Mouse (Mus musculus): ENCODE results near the gene Gm43517.

Gene Gm43517

DNA sequence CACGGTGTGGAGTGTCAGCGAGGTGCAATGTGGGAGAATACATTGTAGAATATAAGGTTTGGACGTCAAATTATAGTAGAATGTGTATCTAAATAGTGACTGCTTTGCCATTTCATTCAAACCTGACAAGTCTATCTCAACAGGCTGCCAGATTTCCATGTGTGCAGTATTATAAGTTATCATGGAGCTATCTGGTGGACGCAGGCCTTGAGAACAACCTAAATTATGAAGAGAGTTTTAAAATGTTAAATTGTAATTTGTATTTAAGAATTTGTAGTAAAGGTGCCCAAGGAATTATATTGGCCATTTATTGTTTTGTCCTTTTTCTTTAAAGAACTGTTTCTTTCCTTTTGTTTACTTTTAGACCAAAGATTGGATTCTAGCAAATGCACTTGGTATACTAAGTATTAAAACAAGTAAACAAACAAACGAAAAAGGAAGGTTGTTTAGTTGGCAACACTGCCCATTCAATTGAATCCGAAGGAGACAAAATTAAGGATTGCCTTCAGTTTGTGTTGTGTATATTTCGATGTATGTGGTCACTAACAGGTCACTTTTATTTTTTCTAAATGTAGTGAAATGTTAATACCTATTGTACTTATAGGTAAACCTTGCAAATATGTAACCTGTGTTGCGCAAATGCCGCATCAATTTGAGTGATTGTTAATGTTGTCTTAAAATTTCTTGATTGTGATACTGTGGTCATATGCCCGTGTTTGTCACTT, 1.3 kb downstream of the Gm43517 start:
- peak; percentile 8 for DNase-seq (ENCODE audit: low spot score)

DNA sequence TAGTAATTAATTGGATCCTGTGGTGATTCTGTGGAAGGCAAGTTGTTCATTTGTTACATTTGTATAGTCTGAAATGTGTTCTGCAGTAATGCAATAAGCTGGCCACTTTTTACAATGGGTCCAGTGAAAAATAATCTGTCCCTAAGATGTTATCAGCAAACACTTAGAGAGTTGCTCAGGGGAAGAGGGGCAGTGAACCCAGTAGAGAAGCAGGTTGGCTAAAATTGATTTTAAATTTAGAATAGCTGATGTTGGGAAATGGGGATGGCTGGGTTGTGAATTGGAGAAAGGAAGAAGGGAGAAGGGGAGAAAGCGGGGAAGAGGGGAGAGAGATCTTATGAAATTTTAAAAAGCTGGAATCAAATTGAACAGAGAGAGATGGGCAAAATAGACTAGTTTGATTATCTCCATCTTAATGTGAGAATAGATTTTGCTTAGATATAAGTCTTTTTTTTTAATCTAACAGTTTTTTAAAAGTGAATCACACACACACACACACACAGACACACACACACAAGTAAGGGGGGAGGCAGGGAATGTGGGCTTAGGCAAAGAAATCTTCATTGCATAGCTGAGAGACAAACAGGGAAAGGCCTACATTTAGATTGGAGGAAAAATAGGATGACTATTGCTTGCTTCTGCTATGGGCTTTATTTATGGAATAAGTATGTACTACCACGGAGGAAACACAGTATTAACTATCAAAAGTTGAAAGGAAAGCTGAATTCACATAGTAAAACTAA, 3.1 kb downstream of the Gm43517 start:
- DNase-seq (ENCODE audit: low spot score), result peak; percentile 4

DNA sequence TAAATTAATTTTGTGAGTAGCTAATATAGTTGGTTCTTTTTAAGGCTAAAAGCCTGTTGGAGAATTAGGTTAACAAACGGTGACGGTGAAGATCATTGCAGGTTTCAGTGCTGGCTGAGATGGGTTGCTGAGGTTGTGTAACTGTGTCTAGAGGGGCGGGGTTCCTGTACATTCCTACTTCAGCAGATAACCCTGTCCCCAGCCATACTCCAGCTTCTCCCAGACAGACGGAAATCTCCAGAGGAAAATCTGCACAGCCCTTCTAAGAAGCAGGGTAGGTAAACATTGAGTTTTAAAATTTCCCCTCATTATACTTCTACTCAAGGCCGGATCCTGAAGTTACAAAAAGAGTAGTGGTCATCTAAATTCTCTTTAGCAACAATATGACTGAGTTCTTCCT, 4.7 kb downstream of the Gm43517 start:
- DNase-seq (ENCODE audit: low spot score), result peak; percentile 29

DNA sequence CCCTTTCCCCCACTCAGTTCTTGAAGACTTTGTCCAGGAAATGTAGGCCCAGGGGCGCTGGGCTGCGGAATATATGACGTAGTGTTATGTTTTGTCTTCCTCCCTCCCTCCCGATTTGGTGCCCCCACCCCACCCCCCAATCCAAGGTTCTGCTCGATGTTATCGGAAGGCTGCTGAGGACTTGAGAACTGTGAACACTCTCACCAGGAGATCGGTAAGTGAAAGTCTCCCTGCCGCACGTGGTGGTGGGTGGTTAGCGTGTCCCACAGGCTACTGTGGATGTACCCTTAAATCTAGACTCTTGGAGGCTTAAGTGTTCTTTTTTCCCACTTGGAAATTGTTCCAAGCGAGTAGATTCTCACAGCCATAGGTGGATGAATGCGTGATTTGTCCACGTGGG, 5.3 kb downstream of the Gm43517 start:
- DNase-seq (ENCODE audit: low spot score), result peak; percentile 31

DNA sequence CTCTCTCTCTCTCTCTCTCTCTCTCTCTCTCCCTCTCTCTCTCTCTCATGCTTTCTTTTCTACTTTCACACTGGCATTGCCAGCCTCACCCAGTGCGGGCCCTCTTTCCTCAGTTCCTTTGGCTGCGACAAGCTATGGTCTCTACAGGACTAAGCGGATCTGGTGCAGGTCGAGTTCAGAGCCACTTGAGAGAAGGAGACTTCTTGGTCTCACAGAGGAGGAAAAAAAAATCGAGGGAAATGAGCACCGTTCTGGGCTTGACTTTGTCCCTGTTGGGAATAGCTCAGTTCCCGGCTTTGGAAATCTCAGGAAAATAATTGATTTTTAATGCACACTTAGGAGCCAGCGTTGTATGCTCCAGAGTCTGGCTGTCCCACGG, 5.9 kb downstream of the Gm43517 start:
- no peak for DNase-seq (ENCODE audit: low spot score)

DNA sequence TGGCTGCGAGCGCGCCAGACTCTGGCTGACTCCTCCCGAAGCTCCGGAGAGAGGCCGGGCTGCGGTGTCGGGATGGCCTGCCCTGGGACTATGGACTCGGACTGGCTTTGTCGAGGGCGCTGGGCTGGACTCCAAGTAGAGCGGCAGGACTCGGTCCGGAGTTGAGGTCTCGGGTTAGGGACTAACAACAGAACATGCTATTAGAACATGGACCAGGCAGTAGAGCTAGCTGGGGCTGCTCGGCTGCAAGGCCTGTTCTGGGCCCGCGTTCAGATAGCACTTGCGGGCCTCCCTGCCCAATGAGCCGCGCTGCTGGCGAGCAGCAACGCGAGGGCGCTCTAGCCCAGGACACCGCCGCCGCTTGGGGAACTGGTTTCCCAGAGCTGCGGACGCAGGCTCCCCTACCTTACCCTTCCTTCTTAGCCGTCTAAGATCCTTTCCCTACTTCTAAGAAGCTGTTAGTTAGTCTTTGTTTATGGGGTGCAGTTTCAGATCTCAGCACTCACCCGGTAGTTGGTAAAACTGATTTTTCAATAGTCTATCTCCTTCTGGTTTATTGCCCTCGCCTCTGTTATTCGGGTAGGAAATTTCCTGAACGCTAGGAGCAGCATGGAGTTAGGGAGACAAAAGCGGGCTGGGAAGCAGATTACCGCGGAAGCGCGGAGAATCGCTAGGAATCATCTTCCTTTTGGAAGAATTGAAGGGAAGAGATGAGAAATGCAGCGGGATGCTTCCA, 6.5 kb downstream of the Gm43517 start:
- DNase-seq (ENCODE audit: low spot score), result peak; percentile 90

DNA sequence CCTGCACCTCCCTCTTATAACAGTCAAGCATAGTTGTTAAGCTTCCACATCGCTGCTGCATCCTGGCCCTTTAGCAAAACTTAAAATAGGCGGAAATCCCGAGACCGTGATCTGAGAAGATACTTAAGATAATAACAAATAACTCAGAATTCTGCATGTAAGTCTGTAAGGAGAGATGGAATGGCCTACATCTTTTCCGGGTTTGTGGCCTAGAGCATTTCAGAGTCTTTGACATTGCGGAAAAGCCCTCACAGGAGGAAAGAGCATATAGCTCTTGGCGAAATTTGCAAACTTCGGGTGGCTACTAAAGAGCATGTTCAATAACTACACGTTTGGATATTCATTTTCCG, 7.0 kb downstream of the Gm43517 start:
- peak; percentile 14 for DNase-seq (ENCODE audit: low spot score)

DNA sequence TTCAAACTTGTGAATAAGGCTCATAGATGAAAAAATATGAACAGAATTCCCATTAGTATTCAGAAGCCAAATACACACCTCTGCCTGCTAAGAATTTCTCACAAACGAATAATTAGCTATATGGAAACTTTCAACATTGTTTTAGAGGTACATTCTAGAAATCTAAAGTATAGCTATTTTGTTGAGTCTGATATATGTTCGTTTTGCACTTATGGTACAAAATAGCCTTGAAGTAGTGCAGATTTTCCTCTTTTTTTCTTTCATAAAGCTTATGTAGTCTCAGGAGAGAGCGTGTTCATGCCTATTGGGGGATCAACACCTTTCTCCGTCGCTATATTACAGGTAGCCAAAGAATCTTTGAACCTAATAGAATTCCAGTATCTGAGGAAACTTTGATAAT, 7.9 kb downstream of the Gm43517 start:
- DNase-seq (ENCODE audit: low spot score), result no peak

DNA sequence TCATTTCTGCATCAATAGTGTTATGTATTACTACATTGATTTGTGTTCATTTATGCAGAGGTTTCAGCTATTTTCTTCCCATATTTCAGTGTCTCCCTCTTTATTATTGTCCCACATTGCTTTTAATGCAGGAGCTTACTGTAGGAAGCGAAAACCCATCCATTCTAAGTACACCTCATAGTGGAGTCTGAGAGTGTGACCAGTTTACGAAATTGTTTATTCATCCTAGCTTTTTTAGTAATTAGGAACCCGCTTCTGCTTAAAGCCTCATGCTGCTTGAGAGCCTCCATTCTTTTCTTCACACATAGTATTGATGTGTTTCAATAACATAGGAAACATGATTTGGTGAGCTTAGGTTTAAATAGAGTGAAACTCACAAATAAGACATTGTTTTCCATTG, 8.7 kb downstream of the Gm43517 start:
- DNase-seq (ENCODE audit: low spot score), result no peak

DNA sequence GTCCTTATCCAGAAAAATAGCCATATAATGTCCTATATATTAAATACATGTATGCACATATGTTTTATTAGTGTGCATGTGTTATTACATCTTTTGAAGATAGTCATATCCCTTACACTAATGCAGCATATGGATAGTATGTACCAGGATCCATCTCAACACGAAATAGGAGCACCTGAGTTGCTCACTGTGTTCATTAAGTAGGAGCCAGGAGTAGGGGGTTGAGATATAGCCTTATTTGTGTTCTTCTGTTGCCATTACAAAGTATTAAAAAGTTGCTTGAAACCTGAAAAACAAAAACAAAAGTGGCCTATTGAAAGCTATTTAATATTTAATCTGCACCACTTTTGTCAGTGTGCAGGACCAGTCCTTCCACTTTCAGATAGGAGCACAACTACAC, 9.2 kb downstream of the Gm43517 start:
- no peak for DNase-seq (ENCODE audit: low spot score)

DNA sequence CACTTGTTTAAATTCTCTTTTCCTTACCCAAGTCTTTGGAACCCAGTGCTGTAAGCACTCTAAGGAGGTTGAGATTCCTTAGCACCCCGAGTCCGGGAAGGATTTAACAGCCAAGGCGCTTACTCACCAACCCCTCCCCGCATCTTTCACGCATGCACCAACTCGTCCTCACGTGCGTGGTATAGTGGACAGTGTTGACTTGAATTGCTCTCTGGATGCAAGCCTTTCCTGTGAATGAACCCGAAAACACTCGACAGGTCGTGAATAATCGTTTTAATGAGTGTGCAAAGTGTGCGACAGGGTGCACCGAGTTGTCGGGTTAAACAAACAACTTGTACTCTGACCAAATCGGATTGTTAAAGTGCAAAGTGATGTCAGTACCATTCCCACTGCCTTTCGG, 9.9 kb downstream of the Gm43517 start:
- peak; percentile 39 for DNase-seq (ENCODE audit: low spot score)

DNA sequence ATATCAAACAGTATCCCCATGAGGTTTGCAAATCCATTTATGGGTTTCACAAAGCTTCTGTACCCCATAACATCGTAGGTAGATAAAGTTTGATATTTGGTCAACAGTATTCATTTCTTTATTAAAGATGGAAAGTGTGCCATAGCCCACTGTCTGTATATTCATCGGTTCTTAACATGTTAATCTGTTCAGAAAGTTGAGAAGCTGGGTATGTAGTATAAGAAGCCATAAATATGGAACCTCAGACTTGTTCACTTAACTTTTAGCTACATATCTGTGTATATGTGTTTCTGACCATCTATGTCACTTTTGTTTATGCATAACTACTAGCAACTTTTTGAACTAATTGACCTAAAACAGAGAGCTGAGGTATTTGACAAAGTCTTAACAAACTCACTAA, 11.0 kb downstream of the Gm43517 start:
- DNase-seq (ENCODE audit: low spot score), result peak; percentile 2

DNA sequence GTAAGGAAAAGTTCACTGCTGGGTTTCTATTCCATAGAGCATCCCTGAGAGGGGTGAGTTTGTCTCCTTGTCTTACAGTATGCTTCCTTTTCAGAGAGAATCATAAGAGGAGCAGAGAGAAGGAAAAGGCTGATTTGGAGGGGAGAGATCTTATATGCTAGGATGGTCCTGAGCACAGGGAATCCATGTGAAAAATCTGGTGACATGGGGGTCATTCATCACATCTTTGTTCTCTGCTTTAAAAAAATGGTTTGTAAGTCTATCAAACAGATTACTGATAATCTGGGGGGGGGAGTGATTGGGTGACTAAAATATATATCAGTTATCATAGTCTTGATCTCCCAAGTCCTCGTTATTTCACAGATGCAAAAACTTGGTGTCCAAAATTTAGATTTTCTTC, 11.8 kb downstream of the Gm43517 start:
- no peak for DNase-seq (ENCODE audit: low spot score)

DNA sequence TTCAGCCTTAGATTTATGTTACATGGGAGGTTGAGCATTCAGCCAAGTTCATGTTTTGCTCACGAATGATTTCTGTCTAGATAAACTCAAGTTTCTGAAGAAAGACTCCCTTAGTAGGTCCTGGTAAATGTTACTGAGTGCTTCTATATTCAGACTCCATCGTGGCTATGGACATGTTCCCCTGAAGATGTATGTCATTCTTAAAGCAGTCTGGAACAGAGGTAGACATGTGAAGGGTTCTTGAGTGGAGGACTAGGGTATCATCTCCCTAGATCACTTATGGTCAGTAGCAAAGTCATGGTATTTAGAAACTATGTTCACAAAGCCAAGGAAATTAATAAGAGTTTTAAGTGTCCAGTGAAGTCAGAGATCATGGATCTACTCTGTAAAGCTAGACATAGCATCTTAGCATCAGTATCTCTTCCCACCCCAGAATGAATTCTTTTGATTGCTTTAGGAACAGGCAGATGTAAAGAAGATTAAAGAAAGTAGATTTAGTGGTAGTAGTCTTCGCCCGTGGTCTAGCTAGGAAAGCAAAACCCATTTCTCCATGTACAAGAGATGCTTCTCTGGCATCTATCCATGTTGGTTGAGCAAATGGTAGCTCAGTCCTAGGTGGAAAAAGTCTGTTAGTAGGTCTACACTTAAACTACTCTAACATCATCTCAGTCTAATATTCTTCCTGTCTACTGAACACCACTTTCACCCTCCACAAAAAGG, 12.6 kb downstream of the Gm43517 start:
- DNase-seq (ENCODE audit: low spot score), result peak; percentile 3

DNA sequence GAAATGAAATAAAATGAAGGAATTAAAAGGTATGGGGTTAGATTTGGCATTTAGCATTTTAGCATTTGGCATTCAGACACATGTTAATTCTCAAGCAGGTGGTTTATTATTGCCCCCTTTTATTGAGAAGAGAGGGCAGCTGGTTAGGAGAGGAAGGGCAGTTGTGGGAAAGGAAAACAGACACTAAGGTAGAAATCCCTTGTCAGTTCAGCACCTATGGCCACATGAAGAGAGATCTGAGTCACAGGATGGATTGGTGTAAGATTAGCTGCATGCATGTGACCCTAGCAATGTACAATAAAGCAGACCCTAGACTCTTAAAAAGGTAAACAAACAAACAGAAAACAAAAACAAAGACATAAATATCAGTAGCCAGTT, 13.2 kb downstream of the Gm43517 start:
- DNase-seq (ENCODE audit: low spot score), result peak; percentile 3

DNA sequence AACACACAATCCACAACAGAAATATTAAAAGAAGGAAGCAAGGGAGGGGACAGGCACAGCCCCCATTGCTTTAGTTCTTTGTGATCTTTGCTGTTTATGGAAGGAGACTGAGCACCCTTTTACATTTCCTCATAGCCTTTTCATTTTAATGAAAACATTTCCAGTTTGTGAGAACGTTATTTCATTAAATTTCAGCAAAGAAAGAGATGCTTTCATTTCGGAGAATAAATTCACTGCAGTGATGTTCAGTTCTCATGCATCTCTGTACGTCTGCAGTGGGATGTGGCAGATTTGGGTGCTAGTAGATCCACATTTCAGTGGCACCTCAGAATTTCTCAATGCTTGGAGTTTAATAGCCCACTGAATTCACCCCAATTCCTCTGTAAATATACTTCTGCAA, 13.7 kb downstream of the Gm43517 start:
- DNase-seq (ENCODE audit: low spot score), result no peak

DNA sequence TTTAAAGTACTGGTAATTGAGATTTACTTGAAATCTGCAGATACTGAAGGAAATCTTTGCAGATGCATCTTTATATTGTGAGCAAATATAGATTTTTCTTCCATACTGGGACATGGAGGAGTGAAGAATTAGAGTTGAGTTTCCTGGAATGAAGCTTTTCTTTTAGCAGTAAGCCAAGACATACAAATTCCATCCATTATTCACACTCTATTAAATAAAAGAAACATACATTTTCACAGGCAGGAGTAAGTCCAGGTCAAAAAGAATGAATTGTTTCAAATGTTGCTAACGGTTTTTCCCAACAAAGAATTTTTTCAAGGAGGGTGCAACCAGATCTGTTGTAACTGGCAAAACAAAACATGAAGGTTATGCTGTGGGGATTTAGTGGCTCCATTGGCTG, 14.6 kb downstream of the Gm43517 start:
- no peak for DNase-seq (ENCODE audit: low spot score)

DNA sequence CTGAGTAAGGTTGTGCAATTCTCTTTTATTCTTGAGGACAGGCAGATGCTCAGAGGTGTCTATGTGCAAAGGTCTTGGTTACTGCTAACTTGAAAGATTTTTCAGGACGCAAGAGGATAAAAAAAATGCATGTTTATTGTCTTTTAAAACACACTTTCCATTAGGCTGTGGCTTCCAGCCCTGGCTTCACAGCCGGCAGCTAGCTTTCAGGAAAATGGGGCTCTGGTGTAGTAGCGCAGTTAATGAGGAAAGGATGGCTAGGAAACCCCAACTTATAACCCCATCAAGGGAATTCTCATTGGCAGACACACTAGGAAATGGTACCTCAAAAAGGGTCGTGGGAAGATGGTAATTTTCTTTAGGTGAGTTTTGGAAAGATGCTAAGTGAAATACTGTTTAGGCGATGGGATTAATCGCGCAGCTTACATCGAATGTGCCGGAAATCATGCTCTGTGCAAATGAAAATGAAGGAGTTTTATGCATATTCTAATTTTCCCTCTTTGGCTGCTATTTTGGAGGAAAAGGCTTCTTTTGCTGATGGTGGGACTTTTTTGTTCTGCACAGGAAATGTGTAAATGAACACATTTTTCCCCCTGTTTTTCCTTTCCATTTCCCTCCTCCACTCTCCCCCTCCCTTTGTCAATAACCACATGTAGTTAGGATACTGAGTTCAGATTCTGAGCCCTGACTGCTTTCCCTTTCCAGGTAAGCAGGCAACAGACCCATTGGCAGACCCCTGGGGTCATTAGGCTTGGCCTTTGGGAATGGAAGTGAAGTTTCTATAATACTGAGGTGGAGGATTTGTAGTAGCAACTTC, 15.3 kb downstream of the Gm43517 start:
- DNase-seq (ENCODE audit: low spot score), result no peak

DNA sequence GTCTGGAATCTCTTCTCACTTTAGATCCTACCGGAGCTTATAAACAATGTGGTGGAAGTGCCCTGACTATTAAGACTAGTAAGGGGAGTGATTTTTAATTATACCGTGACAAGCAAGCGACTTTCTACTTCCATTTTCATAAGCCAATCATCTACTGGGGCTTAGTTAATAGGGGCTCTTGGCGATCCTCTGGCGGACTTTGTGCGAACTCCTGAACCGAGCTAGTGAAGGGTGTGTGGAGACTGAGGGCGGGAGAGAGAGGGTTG, 15.8 kb downstream of the Gm43517 start:
- DNase-seq (ENCODE audit: low spot score), result no peak

DNA sequence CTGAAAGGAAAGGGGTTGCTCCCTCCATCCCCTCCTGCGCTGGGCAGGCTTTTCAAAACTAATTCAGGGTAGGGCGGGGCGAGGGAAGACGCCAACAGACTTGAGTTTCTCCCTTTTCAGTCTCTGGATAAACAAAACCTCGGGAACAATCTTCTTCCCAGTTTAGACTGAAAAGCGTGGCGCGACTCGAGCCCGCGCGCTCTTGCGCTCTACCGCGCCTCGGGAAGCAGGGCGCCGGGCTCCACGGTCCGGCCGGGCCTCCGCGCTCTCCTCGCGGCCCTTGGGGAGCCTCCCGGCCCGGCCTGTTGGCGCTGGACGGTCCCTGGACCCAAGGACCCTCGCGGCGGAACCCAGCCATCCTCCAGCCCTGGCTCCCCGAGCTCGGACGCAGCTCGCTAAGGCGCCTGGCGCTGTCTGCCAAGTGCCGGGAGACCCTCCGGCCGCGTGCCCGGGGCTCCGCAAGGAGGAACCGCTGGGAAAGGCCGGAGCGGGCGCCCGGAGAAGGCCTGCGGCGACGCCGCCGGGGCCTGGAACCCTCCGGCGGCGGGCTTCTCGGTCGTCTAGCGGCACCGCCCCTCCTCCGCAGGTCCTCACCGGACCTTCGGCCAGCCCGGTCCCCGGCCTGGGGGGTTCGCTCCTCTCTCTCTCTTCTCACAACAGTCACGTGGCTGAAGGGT, 16.3 kb downstream of the Gm43517 start:
- peak; percentile 75 for DNase-seq (ENCODE audit: low spot score)

DNA sequence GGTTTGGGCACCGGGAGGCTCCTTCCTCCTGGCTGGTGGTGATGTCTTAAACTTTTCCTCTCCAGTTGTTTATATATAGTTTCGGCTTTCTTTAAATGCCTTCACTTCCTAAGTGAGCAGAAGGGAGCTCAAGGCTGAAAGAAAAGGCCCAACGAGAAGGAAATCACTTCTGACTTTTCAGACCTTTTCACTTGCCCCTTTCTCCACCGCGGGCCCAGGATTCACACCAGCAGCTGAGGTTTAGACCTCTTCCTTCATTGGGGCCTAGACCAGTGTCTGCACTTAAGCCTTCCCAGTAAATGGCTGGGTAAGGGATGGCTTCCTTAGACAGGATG, 16.8 kb downstream of the Gm43517 start:
- no peak for DNase-seq (ENCODE audit: low spot score)

DNA sequence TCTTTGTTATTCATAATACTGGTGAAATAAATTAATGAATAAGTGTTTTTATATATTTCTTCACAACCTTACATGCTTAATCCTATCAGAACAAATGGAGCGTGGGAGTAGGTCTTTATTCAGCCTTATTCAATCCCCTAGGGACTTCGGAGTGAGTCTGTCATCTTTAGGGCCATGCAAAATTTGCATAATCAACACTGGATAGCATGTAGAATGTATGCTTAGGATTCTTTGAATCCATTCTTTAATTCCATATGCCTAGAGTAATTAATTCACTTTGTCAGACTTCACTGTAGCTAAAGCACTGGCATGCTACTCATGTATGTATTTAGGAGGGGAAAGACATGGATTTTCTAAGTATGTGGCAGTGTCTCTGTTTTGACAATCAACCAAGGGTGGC, 24.9 kb downstream of the Gm43517 start:
- no peak for DNase-seq (ENCODE audit: low spot score)

Measured in embryo, embryonic 10 days (tissue).